Mouse (Mus musculus) stomach, postnatal 0 days (tissue): Measurements from ENCODE around the gene Zbtb46.

Experiments used
- CTCF ChIP-seq: IDR thresholded peaks from 2 replicates; pipeline ENCODE4 v1.5.1; 2016; ENCODE audit warnings: antibody characterized with exemption, low read depth, mild to moderate bottlenecking, moderate library complexity
- EP300 ChIP-seq: optimal IDR thresholded peaks from 2 replicates; pipeline ENCODE3; 2016; ENCODE audit warnings: antibody characterized with exemption

GRCm38 (mm10) chr2:181463008-181463738, 3.9 kb upstream of the Zbtb46 start:
- TF ChIP-seq CTCF (no peak), EP300 (no peak)
